ENCODE assay signal across 8 mouse cellular contexts in genomic region chr6:40324897-40325841, GRCm38 (mm10). TPM values are rescaled to one million over a fixed set of nuclear protein-coding genes. Genes with fewer than 3 reads are reported as not detected.
DNase-seq lines count a peak whose midpoint lies in the region; ATAC-seq lines count a peak whose summit lies in the region.

Gene Agk (plus strand): TSS chr6:40325172.

- peak within 1 kb of the TSS; percentile 86 for H3K9ac ChIP-seq in heart, embryonic 14.5 days (ENCODE audit: low read length)
- peak within 1 kb of the TSS; percentile 80 for H3K9ac ChIP-seq in liver, embryonic 13.5 days
- peak within 1 kb of the TSS; percentile 75 for H3K9ac ChIP-seq in stomach, embryonic 16.5 days (ENCODE audit: low read length)

- H3K27ac ChIP-seq in brown adipose tissue, adult 24 weeks (replicated peaks; ENCODE audit: low read depth, low read length) = peak within 1 kb of the TSS; percentile 66
- H3K27ac ChIP-seq in heart, embryonic 14.5 days (replicated peaks in 1 of 2; ENCODE audit: control insufficient read depth in 1 of 2, insufficient read depth in 1 of 2, low read depth in 2 of 2, low read length in 2 of 2) = peak within 1 kb of the TSS; percentile 53 to 80
- H3K27ac ChIP-seq in liver, embryonic 13.5 days = peak within 1 kb of the TSS; percentile 80
- H3K27ac ChIP-seq in stomach, embryonic 16.5 days (ENCODE audit: low read length) = peak within 1 kb of the TSS; percentile 74

- H3K9me3 ChIP-seq in heart, embryonic 14.5 days (ENCODE audit: control insufficient read depth, low read length) = no peaks in the 10 kb centered on the region
- H3K9me3 ChIP-seq in liver, embryonic 13.5 days (replicated peaks) = no peaks in the 10 kb centered on the region
- no peaks in the 10 kb centered on the region for H3K9me3 ChIP-seq in stomach, embryonic 16.5 days (replicated peaks; ENCODE audit: control insufficient read depth, low read length)

- peak within 1 kb of the TSS; percentile 99 for H3K4me3 ChIP-seq in brown adipose tissue, adult 24 weeks (ENCODE audit: insufficient read depth, low read depth, low read length)
- peak within 1 kb of the TSS; percentile 63 to 75 for H3K4me3 ChIP-seq in heart, embryonic 14.5 days (ENCODE audit: control insufficient read depth in 1 of 2, insufficient read depth in 1 of 2, low read depth in 1 of 2, low read length in 2 of 2)
- H3K4me3 ChIP-seq in liver, embryonic 13.5 days (replicated peaks) = peak within 1 kb of the TSS; percentile 71
- H3K4me3 ChIP-seq in stomach, embryonic 16.5 days (replicated peaks; ENCODE audit: low read length) = peak within 1 kb of the TSS; percentile 62

- peak within 1 kb of the TSS; percentile 71 for H3K4me2 ChIP-seq in heart, embryonic 14.5 days (ENCODE audit: low read length)
- H3K4me2 ChIP-seq in liver, embryonic 13.5 days = peak within 1 kb of the TSS; percentile 70
- peak within 1 kb of the TSS; percentile 58 for H3K4me2 ChIP-seq in stomach, embryonic 16.5 days (ENCODE audit: low read depth, low read length)

- WGBS in heart, embryonic 14.5 days = 2% methylated on average over 52 of the region's 52 CpGs
- WGBS in liver, embryonic 13.5 days (ENCODE audit: insufficient replicate concordance) = 2% methylated on average over 52 of the region's 52 CpGs
- 2% methylated on average over 52 of the region's 52 CpGs for WGBS in stomach, embryonic 16.5 days

- no peaks in the 10 kb centered on the region for H3K4me1 ChIP-seq in brown adipose tissue, adult 24 weeks (ENCODE audit: control insufficient read depth, insufficient read depth, insufficient read length, low read length)
- H3K4me1 ChIP-seq in heart, embryonic 14.5 days (ENCODE audit: control insufficient read depth in 2 of 2, insufficient read depth in 2 of 2, low read length in 2 of 2) = peaks cover 0 to 4% of the 10 kb centered on the region in 2 experiments; a peak in 1 of 4 replicates
- H3K4me1 ChIP-seq in liver, embryonic 13.5 days (replicated peaks) = peaks cover 12% of the 10 kb centered on the region
- peaks cover 3% of the 10 kb centered on the region; the same call in 1 of the 2 replicates for H3K4me1 ChIP-seq in stomach, embryonic 16.5 days (ENCODE audit: control insufficient read depth, insufficient read depth, low read length)

- peak; percentile 87 for ATAC-seq in heart, embryonic 14.5 days (ENCODE audit: insufficient number of reproducible peaks, insufficient read depth, low FRiP score, low read depth)
- peak; percentile 94 for ATAC-seq in liver, embryonic 13.5 days (ENCODE audit: low read depth)
- peak; percentile 94 for ATAC-seq in stomach, embryonic 16.5 days (ENCODE audit: insufficient read depth, low FRiP score)

- no peaks in the 10 kb centered on the region for H3K27me3 ChIP-seq in heart, embryonic 14.5 days (ENCODE audit: control insufficient read depth, insufficient read depth, low read length)
- H3K27me3 ChIP-seq in liver, embryonic 13.5 days = no peaks in the 10 kb centered on the region
- H3K27me3 ChIP-seq in stomach, embryonic 16.5 days (ENCODE audit: control insufficient read depth, insufficient read depth, low read length) = no peaks in the 10 kb centered on the region

- peak; percentile 88 for DNase-seq in CD4-positive helper T cell, adult 2 months (ENCODE audit: low read depth, low spot score)
- peak; percentile 41 for DNase-seq in fibroblast of lung, adult 2 months (ENCODE audit: low read depth)
- peak; percentile 77 for DNase-seq in kidney, postnatal 14 days
- peak; percentile 62 for DNase-seq in liver, embryonic 13.5 days
- DNase-seq in neural tube, embryonic 10.5 days (ENCODE audit: extremely low spot score, low spot score) = peak; percentile 88

- peaks cover 8% of the 10 kb centered on the region for H3K36me3 ChIP-seq in heart, embryonic 14.5 days (ENCODE audit: control insufficient read depth, insufficient read depth, low read length)
- H3K36me3 ChIP-seq in liver, embryonic 13.5 days = peaks cover 5% of the 10 kb centered on the region; the same call in 1 of the 2 replicates
- 0 out of 2 replicates have a peak, but pooled peaks cover 3% of the 10 kb centered on the region for H3K36me3 ChIP-seq in stomach, embryonic 16.5 days (ENCODE audit: control insufficient read depth, insufficient read depth, low read length)

RNA-seq across cellular contexts. Expression of gene Agk, which starts in this region (rescaled TPM):
- 13.4 and 18.6 TPM in 2 replicates for polyA plus RNA-seq in brown adipose tissue, adult 24 weeks (2012; ENCODE audit: insufficient read depth, insufficient read length, missing spikeins)
- 43.7 and 47.0 TPM in 2 replicates for polyA plus RNA-seq in heart, embryonic 14.5 days (2014; fragmentation: Nextera tagmentation; extraction: Ambion mirVana)
- polyA plus RNA-seq in liver, embryonic 13.5 days (2015; fragmentation: Nextera tagmentation; extraction: Ambion mirVana) = 17.3 and 19.3 TPM in 2 replicates
- 34.9 and 40.0 TPM in 2 replicates for polyA plus RNA-seq in stomach, embryonic 16.5 days (2015; fragmentation: Nextera tagmentation; extraction: Ambion mirVana)

Comparison
In these comparisons a context has a peak if more than half of its experiments do, and no peak if none do; other contexts are left out.
1. Peak in every context shown above with its lines: DNase-seq, ATAC-seq, H3K4me3 ChIP-seq and H3K27ac ChIP-seq.